Mouse (Mus musculus) ES-E14 (cell line): Measurements from ENCODE around the gene Tmed5. TPM values are rescaled to one million over a fixed set of nuclear protein-coding genes. Genes with fewer than 3 reads are reported as not detected.
A peak's percentile ranks its signal among the peaks of the same experiment; 100 is the strongest.

Experiments used
- DNase-seq: peaks from one replicate; pipeline ENCODE4 v3.0.0-alpha.2; 2013; ENCODE audit warnings: low read depth, low spot score
- H3K27ac ChIP-seq: 2 replicates; pipeline ENCODE4 v1.5.1; 2012; ENCODE audit warnings: low read depth, mild to moderate bottlenecking, low read length, moderate library complexity, mixed read lengths; ENCODE audit not compliant: poor library complexity, insufficient read depth, severe bottlenecking
- H3K36me3 ChIP-seq: 2 replicates; pipeline ENCODE4 v1.6.1; 2012; ENCODE audit warnings: mild to moderate bottlenecking, low read length, moderate library complexity, mixed read lengths; ENCODE audit not compliant: control insufficient read depth, poor library complexity, insufficient read depth, severe bottlenecking
- H3K4me1 ChIP-seq, 2 experiments: fragments of 150-350 bp in 1 of 2; sonication (generic) in 1 of 2; 2 replicates each; pipeline ENCODE4 v1.6.1; 2012; ENCODE audit warnings: low read length in 2 of 2, mild to moderate bottlenecking in 1 of 2, mixed read lengths in 1 of 2; ENCODE audit not compliant: control insufficient read depth in 2 of 2, insufficient read depth in 2 of 2, poor library complexity in 1 of 2
- H3K4me3 ChIP-seq, 2 experiments: fragments of 150-350 bp in 1 of 2; sonication (generic) in 1 of 2; 2 replicates each; pipeline ENCODE4 v1.5.1; 2012; ENCODE audit warnings: low read length in 2 of 2, low read depth in 1 of 2, mild to moderate bottlenecking in 1 of 2, mixed read lengths in 1 of 2; ENCODE audit not compliant: insufficient read depth in 1 of 2, poor library complexity in 1 of 2, severe bottlenecking in 1 of 2
- H3K9ac ChIP-seq: 2 replicates; pipeline ENCODE4 v1.6.1; 2012; ENCODE audit warnings: low read depth, mild to moderate bottlenecking, low read length, mixed read lengths; ENCODE audit not compliant: poor library complexity, insufficient read depth, severe bottlenecking
- H3K9me3 ChIP-seq: fragments of 150-350 bp; sonication (generic); 2 replicates; pipeline ENCODE4 v1.6.1; 2012; ENCODE audit warnings: low read depth, mild to moderate bottlenecking, low read length; ENCODE audit not compliant: control insufficient read depth, insufficient read depth
- CHD2 ChIP-seq: IDR thresholded peaks from 2 replicates; pipeline ENCODE4 v1.6.1; 2014; ENCODE audit warnings: mild to moderate bottlenecking, low read depth, low read length, inconsistent platforms
- HCFC1 ChIP-seq: IDR thresholded peaks from 2 replicates; pipeline ENCODE4 v1.6.1; 2012; ENCODE audit warnings: low read length, inconsistent platforms, borderline replicate concordance; ENCODE audit not compliant: insufficient read depth
- MAFK ChIP-seq: IDR thresholded peaks from 2 replicates; pipeline ENCODE4 v1.6.1; 2014; ENCODE audit warnings: mild to moderate bottlenecking, low read depth, low read length, inconsistent platforms; ENCODE audit not compliant: insufficient read depth
- ZC3H11A ChIP-seq: IDR thresholded peaks from 2 replicates; pipeline ENCODE4 v1.6.1; 2012; ENCODE audit warnings: low read depth, mild to moderate bottlenecking, inconsistent platforms, low read length, borderline replicate concordance
- ZNF384 ChIP-seq: IDR thresholded peaks from 2 replicates; pipeline ENCODE4 v1.6.1; 2012; ENCODE audit warnings: low read depth, low read length, inconsistent platforms
- in situ Hi-C, 2 experiments: fragments of 600-800 bp; cut with MboI; formaldehyde crosslinking; loops; one replicate each; pipeline ENCODE4 v1.15.1; 2025; ENCODE audit warnings: low sequenced_read_pairs in 2 of 2, inconsistent platforms in 1 of 2; ENCODE audit not compliant: unreplicated experiment in 2 of 2
- total RNA-seq: library from RNA; depleted of rRNA; stranded (reverse); fragments of 300-350 nt; gene quantifications from 2 replicates; pipeline ENCODE4 v1.2.3, GENCODE M21; 2012; rRNA removed

Tmed5 gene
- 78.3 and 95.5 TPM in 2 replicates for total RNA-seq

GRCm38 (mm10) chr5:108132441-108133243 lies at the start of gene Tmed5, which contains the start of gene Ccdc18:
Gene Tmed5, minus strand, starts transcription at chr5:108132620.
Gene Ccdc18, plus strand, starts transcription at chr5:108132875.
- H3K4me3 ChIP-seq: peak within 1 kb of the TSS; percentile 78 to 97
- peak within 1 kb of the TSS; percentile 46 for H3K27ac ChIP-seq
- peak; percentile 98 for DNase-seq
- no peaks in the 10 kb centered on the region for H3K9me3 ChIP-seq
- H3K36me3 ChIP-seq: no peaks in the 10 kb centered on the region
- H3K4me1 ChIP-seq: peaks cover 0 to 7% of the 10 kb centered on the region in 2 experiments; a peak in 1 of 4 replicates
- TF ChIP-seq HCFC1: peak; percentile 93
- TF ChIP-seq ZNF384: no peak
- no peak for TF ChIP-seq MAFK
- no peak for TF ChIP-seq ZC3H11A
- TF ChIP-seq CHD2: no peak
- in situ Hi-C loops: no loop called here
- peak within 1 kb of the TSS; percentile 82 for H3K9ac ChIP-seq

GRCm38 (mm10) chr5:108163695-108164094 lies 31.3 kb upstream of the Tmed5 start:
- Histone ChIP-seq H3K4me3 (no peak overlapping the region), H3K4me1 (no peaks in the 10 kb centered on the region), H3K27ac (no peak overlapping the region), H3K9me3 (no peaks in the 10 kb centered on the region), H3K36me3 (no peaks in the 10 kb centered on the region), H3K9ac (no peak overlapping the region)
- TF ChIP-seq ZC3H11A (peak; percentile 50; the same call in 1 of the 2 replicates), ZNF384 (no peak)
- DNase-seq: no peak
- in situ Hi-C loops: loop anchor here in 1 of 2 experiments (25.0 kb wide), 1 partner anchor 226 kb away; no protein-coding TSS in a partner anchor

GRCm38 (mm10) chr5:108160796-108161195 lies 28.4 kb upstream of the Tmed5 start:
- no peak for DNase-seq
- Histone ChIP-seq H3K4me3 (no peak overlapping the region), H3K9me3 (no peaks in the 10 kb centered on the region), H3K27ac (no peak overlapping the region), H3K4me1 (no peaks in the 10 kb centered on the region), H3K36me3 (no peaks in the 10 kb centered on the region; the same call in 1 of the 2 replicates), H3K9ac (no peak overlapping the region)
- TF ChIP-seq ZNF384 (no peak), MAFK (no peak), ZC3H11A (no peak), HCFC1 (no peak), CHD2 (no peak)
- in situ Hi-C loops: loop anchor here in 1 of 2 experiments (25.0 kb wide), 1 partner anchor 223 kb away; no protein-coding TSS in a partner anchor

GRCm38 (mm10) chr5:108152592-108152991 lies 20.2 kb upstream of the Tmed5 start:
- no peak overlapping the region for H3K27ac ChIP-seq
- H3K36me3 ChIP-seq: no peaks in the 10 kb centered on the region; the same call in 1 of the 2 replicates
- TF ChIP-seq ZC3H11A (no peak), MAFK (no peak), CHD2 (no peak), ZNF384 (no peak), HCFC1 (no peak)
- H3K9ac ChIP-seq: no peak overlapping the region
- H3K9me3 ChIP-seq: no peaks in the 10 kb centered on the region
- in situ Hi-C loops: loop anchor here in 1 of 2 experiments (25.0 kb wide), 1 partner anchor 215 kb away; no protein-coding TSS in a partner anchor
- no peaks in the 10 kb centered on the region for H3K4me1 ChIP-seq
- DNase-seq: no peak
- no peak overlapping the region for H3K4me3 ChIP-seq
